Mouse (Mus musculus): ENCODE results near the gene Gadl1.

Gene Gadl1

GRCm38 (mm10) chr9:116087880-116088279 lies 178.6 kb downstream of the Gadl1 start:
- DNase-seq (ENCODE audit: low spot score): peak; percentile 89

DNA sequence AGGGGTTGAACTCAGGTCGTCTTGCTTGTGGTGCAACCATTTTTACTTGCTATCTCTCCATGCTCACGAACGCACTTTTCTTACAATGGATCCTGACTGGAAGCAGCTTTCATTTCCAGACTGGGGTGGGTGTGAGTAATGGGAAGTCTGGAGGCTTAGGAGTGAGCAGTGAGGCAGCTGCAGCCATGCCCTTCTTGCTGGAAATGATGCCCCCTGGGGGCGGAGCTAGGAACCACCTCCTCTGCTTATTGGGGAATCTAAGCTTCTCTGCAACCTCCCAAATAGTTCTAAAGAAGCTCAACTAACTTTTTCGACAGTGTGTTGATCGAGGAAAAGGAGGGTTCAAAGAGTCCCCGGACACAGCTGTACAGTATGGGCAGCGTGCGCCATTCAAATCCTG lies 179.7 kb downstream of the Gadl1 start:
- DNase-seq (ENCODE audit: low spot score): peak; percentile 3

DNA sequence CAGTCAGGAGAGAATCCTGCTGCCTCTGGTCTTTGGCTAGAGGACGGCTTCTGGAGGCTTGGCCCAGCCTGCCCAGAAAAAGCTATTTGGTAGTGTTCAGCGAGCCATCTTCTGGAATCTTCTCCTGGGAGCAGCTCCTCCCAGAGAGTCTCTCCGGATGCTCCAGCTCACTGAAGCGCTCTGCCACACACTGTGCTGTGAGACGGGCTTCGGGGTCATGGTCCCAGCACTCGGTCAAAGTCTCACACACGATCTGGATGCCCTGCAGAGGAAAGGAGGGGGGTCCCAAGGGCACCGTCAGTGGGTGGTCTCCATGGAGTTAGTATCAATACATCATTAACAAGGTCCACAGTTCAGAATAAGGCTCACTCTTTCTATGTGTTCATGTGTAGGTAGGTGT lies 181.0 kb downstream of the Gadl1 start:
- no peak for DNase-seq (ENCODE audit: low spot score)

- DNase-seq (ENCODE audit: low spot score): no peak
Measured at GRCm38 (mm10) chr9:116091101-116091841, 182.0 kb downstream of the Gadl1 start.

- peak; percentile 3 for DNase-seq (ENCODE audit: low spot score)
Measured at GRCm38 (mm10) chr9:116091921-116092320, 182.7 kb downstream of the Gadl1 start.

GRCm38 (mm10) chr9:116098724-116099595 lies 189.7 kb downstream of the Gadl1 start:
- no peak for DNase-seq (ENCODE audit: low spot score)

DNA sequence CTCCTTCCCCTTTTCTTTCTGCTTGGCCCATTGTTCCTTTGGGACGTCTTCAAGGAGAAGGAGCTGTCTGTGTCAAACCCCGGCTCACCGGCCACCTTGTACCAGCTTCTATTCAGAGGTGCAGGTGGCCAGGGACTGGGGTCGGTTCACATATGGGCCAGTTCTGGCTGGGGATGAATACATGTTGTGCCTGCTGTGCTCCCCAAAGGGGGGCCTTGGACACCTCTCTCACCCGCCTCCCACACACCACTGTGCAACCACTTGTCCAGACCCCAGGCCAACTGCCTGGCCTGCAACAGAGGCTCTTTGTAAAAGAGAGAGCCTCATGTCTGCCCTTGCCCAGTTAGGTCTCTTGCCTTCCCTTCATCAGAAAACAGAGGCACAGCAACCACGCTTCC lies 190.3 kb downstream of the Gadl1 start:
- DNase-seq (ENCODE audit: low spot score): no peak

DNA sequence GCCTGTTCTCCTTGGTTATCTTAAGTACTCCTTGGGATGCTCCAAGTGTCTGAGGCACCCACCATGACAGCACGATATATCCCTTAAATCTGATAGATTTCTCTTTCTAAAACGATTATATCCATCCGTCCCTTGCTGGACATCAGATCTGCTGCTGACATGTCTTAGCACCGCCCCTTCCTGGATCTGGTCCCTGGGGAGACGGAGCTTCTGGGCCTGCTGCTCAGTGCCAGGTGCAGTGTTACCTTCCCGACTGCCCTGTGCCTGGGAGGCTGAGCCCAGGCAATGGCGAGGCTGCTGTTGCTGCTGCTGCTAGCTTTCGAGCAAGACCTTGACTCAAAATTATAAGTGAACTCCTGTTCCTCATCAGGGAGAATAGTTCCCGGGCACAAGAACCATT lies 190.8 kb downstream of the Gadl1 start:
- DNase-seq (ENCODE audit: low spot score): no peak

GRCm38 (mm10) chr9:116101842-116102241 lies 192.6 kb downstream of the Gadl1 start:
- DNase-seq (ENCODE audit: low spot score): no peak

DNA sequence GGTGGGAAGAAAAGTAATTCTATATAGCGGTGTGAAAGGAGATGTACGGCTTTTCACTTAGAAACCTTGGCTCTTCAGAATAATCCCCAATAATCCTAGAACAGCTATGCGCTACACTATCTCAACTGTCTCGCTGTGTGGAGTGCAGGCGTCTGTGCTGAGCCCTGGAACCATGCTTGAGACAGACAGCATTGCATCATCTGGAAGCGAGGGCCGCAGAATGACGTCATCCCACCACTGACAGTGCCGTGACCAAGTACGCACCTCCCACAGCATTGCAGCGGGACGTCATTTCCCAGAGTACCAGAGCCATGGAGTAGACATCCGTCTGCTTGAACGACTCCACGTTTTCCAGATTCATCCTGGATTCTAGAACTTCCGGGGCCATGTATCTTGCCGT lies 195.5 kb downstream of the Gadl1 start:
- DNase-seq (ENCODE audit: low spot score): no peak

DNA sequence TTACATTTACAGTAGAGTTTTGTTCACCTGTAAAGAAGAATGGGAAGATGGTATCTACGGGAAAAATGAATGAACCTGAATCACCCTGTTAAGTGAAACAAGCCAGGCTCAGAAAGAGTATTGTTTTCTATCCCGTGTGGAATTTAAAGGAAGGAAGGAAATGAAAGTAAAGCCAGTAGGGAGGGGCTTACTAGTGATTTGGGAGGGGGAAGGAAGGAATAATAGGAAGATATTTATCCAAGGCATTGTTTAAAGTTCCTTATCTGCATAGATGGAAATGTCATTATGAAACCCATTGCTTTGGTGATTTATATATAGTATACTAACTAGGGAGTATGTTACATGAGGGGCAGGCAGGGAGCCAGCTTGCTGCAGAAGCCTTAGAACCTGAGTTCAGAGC lies 199.5 kb downstream of the Gadl1 start:
- no peak for DNase-seq (ENCODE audit: low spot score)

GRCm38 (mm10) chr9:116111149-116111970 lies 202.1 kb downstream of the Gadl1 start:
- DNase-seq (ENCODE audit: low spot score): no peak

- no peak for DNase-seq (ENCODE audit: low spot score)
Measured at GRCm38 (mm10) chr9:116114339-116114738, 205.1 kb downstream of the Gadl1 start.

DNA sequence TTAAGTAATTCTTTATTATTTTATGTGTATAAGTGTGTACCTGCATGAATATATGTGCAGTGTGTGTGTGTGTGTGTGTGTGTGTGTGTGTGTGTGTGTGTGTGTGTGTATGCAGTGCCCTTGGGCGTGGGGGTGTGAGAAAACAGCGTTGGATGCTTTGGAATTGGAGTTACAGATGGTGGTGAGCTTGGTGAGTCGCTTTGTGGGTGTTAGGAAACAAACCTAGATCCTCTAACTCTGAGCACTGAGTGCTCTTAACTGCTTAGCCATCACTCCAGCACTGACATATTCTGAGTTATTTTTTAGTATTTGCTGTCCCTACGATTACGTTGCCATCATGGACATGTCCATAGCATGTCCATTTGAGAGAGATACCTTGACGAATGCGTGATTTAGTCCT lies 206.6 kb downstream of the Gadl1 start:
- DNase-seq (ENCODE audit: low spot score): no peak

GRCm38 (mm10) chr9:116118332-116118872 lies 209.1 kb downstream of the Gadl1 start:
- DNase-seq (ENCODE audit: low spot score): no peak

GRCm38 (mm10) chr9:116119990-116120389 lies 210.7 kb downstream of the Gadl1 start:
- no peak for DNase-seq (ENCODE audit: low spot score)

GRCm38 (mm10) chr9:116121472-116121871 lies 212.2 kb downstream of the Gadl1 start:
- DNase-seq (ENCODE audit: low spot score): no peak

- DNase-seq (ENCODE audit: low spot score): no peak
Measured at GRCm38 (mm10) chr9:116122544-116122943, 213.3 kb downstream of the Gadl1 start.

DNA sequence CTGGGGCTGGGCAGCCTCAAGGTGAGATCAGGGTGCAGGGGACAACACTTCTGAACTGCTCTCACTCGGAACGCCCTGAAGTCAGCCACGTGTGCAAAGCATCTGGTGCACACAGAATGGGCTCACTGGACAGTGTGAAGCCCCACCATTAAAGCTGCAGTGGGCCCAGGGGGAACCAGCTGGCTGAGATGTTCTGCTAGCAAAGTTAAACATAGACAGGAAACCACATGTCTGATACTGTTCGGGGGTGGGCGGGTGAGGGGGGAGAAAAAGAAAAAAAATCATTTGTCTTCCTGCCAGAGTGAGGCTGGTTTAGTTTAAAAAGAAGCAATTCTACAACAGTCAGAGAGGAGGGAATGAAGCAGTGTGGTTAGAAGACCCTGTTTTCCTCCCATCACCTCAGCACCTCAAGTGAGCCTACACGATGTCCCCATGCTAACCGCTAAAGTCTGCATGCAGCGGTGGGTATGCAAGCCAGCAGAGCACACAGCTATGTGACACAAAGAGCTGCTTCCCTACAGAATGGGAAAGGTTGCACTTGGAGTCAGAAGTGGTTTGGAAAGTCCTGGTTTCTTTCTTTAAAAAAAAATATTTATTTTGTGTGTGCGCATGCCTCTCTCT lies 213.8 kb downstream of the Gadl1 start:
- no peak for DNase-seq (ENCODE audit: low spot score)
